Mouse (Mus musculus) cerebellum, postnatal 10 days (tissue): ENCODE data around the gene Thbs3.

Source experiments
- DNase-seq, 2 experiments: peaks; one replicate each; pipeline ENCODE4 v3.0.0; 2021; ENCODE audit warnings: mixed read lengths in 2 of 2

Thbs3 gene

DNA sequence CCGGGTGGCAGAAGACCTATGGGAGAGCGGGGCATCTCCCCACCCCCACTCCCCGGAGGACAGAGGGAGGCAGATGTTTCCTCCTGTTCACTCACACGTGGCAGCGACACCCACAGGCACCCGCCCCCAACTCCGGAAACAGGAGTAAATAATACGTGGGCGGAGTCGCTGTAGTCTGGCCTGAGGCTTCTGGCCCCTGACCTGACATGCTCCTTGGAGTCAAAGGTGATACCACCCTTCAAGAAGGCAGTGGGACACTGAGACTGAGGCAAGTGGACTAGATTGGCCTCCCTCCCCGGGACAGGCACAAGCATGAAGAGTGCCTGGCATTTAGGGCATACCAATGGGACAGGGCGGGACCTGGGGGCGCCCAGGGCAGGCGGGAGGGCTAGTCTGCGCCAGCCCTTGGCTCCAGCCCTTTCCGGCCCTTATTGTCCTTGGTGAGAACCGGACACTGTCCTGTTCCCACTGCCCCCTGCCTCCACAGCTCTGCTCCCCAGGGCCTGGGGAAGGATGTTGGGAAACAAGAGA is 36.5 kb downstream of the Thbs3 start:
- DNase-seq: peak in 1 of 2 experiments; percentile 37

DNA sequence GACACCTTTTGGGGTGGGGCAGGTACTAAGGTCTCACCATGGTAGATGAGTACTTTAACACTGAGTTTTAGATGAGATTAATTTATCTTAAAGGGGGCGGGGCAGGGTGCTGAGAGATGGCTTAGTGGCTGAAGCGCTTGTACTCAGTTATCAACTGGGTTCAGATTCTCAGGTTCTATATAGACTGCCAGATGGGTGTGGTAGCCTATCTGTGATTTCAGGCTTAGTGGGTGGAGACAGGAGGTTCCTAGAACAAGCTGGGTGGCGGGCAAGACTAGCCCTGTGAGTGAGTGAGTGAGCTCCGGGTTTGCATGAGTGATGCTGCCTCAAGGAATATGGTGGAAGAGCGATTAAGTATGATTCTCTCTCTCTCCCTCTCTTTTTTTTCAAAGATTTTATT is 40.0 kb downstream of the Thbs3 start:
- DNase-seq: no peak

DNA sequence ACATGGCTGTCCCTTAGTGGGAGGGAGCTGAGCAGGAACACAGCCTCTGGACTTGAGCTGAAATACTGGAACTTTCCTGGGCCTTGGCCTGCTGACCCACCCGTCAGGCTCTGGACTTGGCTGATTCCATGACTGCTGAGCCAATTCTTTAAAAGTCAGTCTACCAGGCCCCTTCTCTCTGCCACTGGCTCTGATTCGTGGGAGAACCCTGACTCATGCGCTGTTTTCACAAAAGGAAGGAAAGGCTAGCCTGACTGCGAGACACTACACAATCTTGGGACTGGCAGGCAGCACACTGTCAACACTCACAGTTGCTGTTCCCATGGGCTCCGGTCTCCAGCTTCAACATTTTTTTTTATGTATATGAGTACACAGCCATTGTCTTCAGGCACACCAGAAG is 41.2 kb downstream of the Thbs3 start:
- DNase-seq: no peak

DNA sequence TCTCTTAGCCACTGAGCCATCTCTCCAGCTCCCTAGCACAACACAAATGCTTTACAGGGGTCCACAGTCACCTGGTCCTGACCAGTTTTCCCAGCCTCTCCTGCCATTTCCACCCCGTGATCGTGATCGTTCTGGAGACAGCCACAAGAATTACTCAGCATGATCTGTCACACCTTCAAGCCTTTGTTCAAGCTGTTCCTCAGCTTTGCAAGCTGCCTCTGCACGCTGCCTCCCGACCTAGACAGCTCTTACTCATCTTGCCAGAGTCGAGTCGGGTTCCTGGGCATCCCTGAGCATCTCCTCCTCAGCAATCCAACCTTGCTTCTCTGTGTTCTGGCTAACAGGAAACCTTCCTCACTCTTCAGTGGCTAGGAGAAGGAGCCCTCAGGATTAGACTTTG is 44.1 kb downstream of the Thbs3 start, which contains the start of gene Dpm3:
Gene Dpm3, plus strand, starts transcription at position 283 of the 400 bp plus-strand sequence.
- no peak for DNase-seq

DNA sequence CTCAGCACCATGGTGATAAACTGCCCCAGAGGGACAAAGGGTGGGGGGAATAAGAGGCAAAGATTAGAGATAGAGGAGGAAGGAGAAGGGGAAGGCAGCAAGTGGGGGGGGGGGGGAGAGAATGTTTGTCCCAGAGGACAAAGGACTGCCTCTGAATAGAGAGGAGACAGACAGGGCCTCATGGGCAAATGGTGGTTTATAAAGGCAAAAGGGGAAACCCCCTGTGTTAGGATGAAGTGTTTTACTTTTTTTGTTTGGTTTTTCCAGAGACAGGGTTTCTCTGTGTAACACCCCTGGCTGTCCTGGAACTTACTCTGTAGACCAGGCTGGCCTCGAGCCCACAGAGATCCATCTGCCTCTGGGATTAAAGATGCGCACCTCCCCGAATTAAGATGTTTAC is 45.2 kb downstream of the Thbs3 start:
- no peak for DNase-seq

DNA sequence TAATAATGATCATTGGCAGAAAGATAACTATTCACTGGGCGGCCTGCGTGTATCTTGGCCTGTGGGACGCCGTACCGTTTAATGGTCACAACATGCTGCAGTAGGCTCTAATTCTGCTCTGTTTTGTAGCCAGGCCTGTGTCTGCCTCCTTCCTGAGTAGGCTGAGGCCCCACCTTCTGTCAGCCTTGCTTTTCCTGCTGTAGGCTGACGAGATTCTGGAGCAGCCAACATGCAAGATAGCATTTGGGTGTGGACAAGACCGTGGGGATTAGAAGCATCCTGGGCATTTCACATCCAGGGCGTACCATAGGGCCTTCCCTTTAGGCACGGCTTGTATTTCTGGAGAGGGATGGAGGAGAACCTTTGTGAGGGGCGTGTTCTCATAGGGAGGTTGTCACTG is 47.4 kb downstream of the Thbs3 start:
- no peak for DNase-seq

DNA sequence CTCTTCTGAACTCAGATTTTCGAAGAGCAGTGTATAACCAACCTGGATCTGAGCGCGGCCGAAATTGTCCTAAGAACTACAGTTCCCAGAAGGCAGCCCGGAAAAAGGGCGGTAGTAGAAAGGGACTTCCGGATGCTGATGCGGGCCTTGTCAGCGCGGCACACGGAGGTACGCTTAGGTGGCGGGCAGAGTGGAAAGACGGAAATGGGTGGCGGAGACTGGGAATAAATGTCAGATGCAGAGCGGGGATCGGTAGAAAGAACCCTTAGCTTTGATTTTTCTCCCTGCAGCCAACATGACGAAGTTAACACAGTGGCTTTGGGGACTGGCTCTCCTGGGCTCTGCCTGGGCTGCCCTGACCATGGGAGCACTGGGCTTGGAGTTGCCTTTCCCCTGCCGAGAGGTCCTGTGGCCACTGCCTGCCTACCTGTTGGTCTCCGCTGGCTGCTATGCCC is 51.5 kb downstream of the Thbs3 start:
- peak; percentile 86 for DNase-seq

DNA sequence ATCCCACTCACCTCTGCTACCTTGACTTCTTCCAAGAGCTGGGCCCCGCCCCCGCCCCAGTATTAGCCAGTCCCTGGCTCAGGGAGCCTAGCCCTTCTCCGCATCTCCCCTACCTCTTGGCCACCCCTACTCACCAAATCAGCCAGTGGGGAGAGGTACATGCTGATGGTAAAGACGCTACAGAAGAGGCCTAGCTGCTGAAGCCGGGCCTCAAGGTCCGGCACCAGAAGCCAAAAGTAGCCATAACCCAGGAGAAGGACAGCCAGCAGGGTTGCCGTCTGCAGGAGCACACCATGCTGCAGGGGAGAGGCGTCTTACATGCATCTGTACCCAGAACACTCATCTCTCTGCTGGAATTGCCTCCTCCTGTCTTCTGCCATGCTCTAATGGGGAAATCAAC is 53.9 kb downstream of the Thbs3 start:
- no peak for DNase-seq

DNA sequence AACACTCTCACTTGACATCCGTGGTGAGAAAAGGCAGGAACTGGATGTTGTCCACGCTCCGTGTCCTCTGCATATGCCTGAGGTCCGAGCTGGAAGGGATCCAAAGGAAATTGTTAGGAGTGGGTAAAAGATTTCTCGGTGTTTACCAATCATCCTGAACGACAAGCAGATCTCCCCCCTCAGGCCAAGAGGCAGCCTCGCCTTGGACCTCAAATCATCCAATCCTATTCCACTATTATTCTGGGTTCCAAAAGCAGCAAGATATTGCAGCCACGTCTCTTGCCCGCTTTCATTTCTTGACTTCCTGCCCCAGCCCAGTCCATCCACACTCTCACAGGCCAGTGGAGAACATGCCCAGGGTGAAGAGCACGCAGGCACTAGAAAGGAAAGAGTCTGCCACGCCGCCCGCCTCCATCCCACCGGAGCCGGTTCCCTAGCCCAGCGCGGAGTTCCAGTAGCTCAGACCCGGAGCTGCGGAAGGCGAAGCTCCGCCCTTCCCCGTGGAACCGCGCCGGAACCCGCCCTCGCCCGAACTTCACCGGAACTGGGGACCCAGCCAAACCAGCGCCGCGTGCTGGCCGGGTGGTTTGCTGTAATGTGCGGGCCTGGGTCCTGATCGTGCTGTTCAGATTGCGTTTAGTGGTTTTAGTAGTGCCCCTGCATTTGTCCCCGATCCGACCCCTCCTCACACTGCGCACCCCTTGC is 55.2 kb downstream of the Thbs3 start, which contains the start of gene Slc50a1:
Gene Slc50a1, minus strand, starts transcription at position 520 of the 705 bp plus-strand sequence.
- DNase-seq: peak; percentile 95 to 96

DNA sequence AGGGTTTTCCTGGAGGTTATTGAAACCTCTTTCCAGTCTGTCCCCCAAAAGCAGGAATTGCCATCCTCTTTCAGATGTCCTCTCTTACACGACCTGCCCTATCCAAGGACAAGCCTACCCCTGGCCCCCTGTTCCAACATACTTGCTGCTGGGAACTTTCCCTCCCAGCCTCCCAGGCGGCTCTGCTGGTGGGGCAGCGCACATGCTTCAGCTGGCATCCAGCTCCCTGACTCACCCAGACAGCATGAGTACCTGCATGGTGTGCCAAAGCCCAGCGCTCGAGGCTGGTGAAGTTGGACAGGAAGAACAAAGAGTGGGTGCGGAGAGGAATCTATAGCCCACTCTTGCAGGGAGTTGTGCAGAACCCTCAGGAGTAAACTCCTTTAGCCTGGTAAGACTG is 55.9 kb downstream of the Thbs3 start:
- peak; percentile 69 to 70 for DNase-seq

DNA sequence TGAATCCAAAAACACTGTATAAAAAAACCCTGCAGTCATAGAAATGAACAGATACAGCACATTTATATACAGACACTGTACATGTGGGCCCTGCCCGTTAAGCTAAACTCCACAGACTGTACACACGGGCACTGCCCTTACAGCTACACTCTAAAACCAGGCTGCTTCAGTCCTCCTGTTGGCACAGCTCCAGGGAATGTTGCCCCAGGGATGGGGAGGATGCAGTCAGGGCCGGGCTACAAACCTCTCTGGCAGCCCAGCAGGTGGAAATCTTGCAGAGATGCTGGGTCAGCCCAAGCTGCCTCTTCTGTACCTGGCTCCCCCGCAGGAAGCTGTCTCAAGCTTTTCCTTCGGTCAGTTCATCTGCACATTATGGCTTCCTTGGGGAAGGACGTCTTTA is 56.8 kb downstream of the Thbs3 start:
- peak; percentile 62 to 65 for DNase-seq

DNA sequence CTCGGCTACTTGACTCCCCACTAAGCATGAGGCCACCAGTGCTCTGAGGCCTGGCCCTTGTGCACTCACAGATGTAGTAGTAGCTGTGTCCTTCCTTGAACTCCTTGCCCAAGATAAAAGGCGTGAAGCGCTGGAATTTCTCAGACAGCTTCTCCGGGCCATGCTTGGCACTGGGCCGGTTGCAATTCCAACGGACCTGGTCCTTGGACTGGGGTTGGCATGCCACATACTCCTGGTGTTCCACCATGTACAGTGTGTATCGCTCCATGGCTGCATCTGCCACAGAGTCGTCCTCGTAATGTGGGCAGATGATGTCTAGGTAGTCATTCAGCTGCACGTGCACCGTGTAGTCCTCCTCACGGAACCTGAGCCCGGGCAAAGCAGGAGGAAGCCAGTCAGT is 61.1 kb downstream of the Thbs3 start:
- no peak for DNase-seq
